Mouse (Mus musculus): ENCODE measurements around the gene Fkbp1a.

DNA sequence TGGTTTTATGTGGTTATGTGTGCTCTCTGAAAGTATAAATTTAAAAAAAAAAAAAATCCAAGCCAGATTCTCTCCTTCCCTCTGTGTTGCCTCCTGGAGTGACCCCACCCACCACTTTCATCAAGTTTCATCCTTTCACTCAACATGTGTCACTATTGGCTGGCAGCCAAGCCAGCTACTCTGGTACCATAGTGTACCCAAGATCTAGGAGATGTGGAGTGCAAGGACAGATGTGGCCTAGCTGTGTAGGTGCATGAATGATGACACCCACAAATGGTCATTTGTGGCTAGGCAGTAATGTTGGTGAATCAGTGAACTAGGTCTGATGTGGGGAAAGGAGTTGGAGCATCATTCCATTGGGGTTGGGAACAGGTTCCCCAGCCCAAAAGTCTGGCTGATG lies 13.1 kb upstream of the Fkbp1a start:
- TF ChIP-seq CTCF (IDR thresholded peaks at IDR 0.05; ENCODE audit: borderline replicate concordance, insufficient read depth, low read depth, low read length) (no peak), POLR2A (IDR thresholded peaks at IDR 0.05; ENCODE audit: borderline replicate concordance, insufficient read depth, low read length) (no peak)

Measured in cerebellum, adult 2 months (tissue).